Mouse (Mus musculus): ENCODE data around the gene Xylb. TPM values are rescaled to one million over a fixed set of nuclear protein-coding genes. Genes with fewer than 3 reads are reported as not detected.
A peak's percentile ranks its signal among the peaks of the same experiment; 100 is the strongest.

Xylb gene
- 2.0 and 2.2 TPM in 2 replicates for polyA plus RNA-seq (2015; fragmentation: Nextera tagmentation; extraction: Ambion mirVana)

DNA sequence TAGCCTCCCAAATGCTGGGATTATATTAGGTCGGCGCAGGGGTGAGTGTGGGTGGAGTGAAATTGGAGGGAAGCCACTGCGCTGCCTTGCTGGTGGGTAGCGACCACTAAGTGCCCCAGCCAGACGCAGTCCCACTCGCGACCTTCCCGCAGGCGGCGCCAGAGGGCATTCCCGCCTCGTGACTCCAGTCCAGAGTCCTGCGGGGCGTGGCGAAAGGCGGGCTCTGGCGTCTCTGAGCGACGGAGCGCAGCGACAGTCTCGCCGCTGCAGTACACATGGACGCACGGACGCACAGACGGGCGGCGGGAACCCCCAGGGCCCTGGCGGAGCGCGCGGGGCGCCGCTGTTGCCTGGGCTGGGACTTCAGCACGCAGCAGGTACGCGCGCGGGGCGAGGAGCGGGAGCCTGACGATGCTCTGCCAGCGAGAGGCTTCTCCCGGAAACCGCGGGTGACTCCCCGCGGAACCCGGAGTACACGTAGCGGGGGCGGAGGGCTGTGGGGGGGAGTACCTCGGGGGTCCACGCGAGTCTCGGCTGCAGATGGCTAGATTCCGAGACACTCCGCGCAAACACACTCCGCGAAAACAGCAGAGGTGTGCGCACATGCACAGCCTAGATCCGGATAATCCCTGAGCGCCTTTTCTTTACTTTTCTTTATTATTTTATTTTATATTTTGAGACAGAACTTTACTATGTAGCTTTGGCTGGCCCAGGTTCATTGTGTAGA is at the start of gene Xylb:
Gene Xylb, plus strand, starts transcription at position 51 of the 727 bp plus-strand sequence.
- Histone ChIP-seq H3K27ac (ENCODE audit: low read length) (peak within 1 kb of the TSS; percentile 57; the same call in 1 of the 2 replicates), H3K27me3 (replicated peaks; ENCODE audit: insufficient read depth, low read length) (no peaks in the 10 kb centered on the region), H3K9ac (replicated peaks; ENCODE audit: low read depth) (peak within 1 kb of the TSS; percentile 35; the same call in 1 of the 2 replicates), H3K9me3 (ENCODE audit: low read length) (no peaks in the 10 kb centered on the region), H3K36me3 (ENCODE audit: insufficient read depth, low read length) (no peaks in the 10 kb centered on the region), H3K4me2 (replicated peaks; ENCODE audit: low read depth, low read length) (peak within 1 kb of the TSS; percentile 96), H3K4me3 (ENCODE audit: low read depth, low read length) (peak within 1 kb of the TSS; percentile 58), H3K4me1 (ENCODE audit: insufficient read depth, low read depth, low read length) (no peaks in the 10 kb centered on the region)
- no peak for TF ChIP-seq EP300 (IDR thresholded peaks at IDR 0.05)
- TF ChIP-seq CTCF (IDR thresholded peaks at IDR 0.05): peak; percentile 97
- 4% methylated on average over 60 of the region's 65 CpGs for WGBS
- ATAC-seq (peak; percentile 93), DNase-seq (ENCODE audit: low spot score) (peak; percentile 94)

- DNase-seq (ENCODE audit: low spot score): no peak
Measured at GRCm38 (mm10) chr9:119309067-119309466, 48.1 kb upstream of the Xylb start.

GRCm38 (mm10) chr9:119313096-119313495 is 44.1 kb upstream of the Xylb start:
- Histone ChIP-seq H3K4me2 (replicated peaks; ENCODE audit: low read depth, low read length) (no peak overlapping the region), H3K9me3 (ENCODE audit: low read length) (no peaks in the 10 kb centered on the region), H3K27ac (ENCODE audit: low read length) (no peak overlapping the region), H3K4me3 (ENCODE audit: low read depth, low read length) (no peak overlapping the region), H3K27me3 (replicated peaks; ENCODE audit: insufficient read depth, low read length) (no peaks in the 10 kb centered on the region), H3K4me1 (ENCODE audit: insufficient read depth, low read depth, low read length) (no peaks in the 10 kb centered on the region), H3K9ac (replicated peaks; ENCODE audit: low read depth) (no peak overlapping the region), H3K36me3 (ENCODE audit: insufficient read depth, low read length) (no peaks in the 10 kb centered on the region)
- ATAC-seq (no peak), DNase-seq (ENCODE audit: low spot score) (no peak)
- TF ChIP-seq CTCF (IDR thresholded peaks at IDR 0.05): no peak
- 92% methylated on average over 10 of the region's 10 CpGs for WGBS

More at GRCm38 (mm10) chr9:119309067-119309466, 48.1 kb upstream of the Xylb start:
- TF ChIP-seq EP300 (IDR thresholded peaks at IDR 0.05) (no peak), CTCF (IDR thresholded peaks at IDR 0.05) (no peak)
- no peak for ATAC-seq
- 88% methylated on average over 1 of the region's 1 CpGs for WGBS
- H3K4me2 ChIP-seq (replicated peaks; ENCODE audit: low read depth, low read length): no peak overlapping the region
- no peaks in the 10 kb centered on the region for H3K36me3 ChIP-seq (ENCODE audit: insufficient read depth, low read length)
- no peaks in the 10 kb centered on the region for H3K4me1 ChIP-seq (ENCODE audit: insufficient read depth, low read depth, low read length)
- no peak overlapping the region for H3K27ac ChIP-seq (ENCODE audit: low read length)
- H3K4me3 ChIP-seq (ENCODE audit: low read depth, low read length): no peak overlapping the region
- no peaks in the 10 kb centered on the region for H3K9me3 ChIP-seq (ENCODE audit: low read length)
- H3K9ac ChIP-seq (replicated peaks; ENCODE audit: low read depth): no peak overlapping the region
- H3K27me3 ChIP-seq (replicated peaks; ENCODE audit: insufficient read depth, low read length): no peaks in the 10 kb centered on the region

- Histone ChIP-seq H3K36me3 (ENCODE audit: insufficient read depth, low read length) (no peaks in the 10 kb centered on the region), H3K9ac (replicated peaks; ENCODE audit: low read depth) (no peak overlapping the region), H3K9me3 (ENCODE audit: low read length) (no peaks in the 10 kb centered on the region), H3K4me3 (ENCODE audit: low read depth, low read length) (no peak overlapping the region), H3K27ac (ENCODE audit: low read length) (no peak overlapping the region), H3K4me1 (ENCODE audit: insufficient read depth, low read depth, low read length) (peaks cover 6% of the 10 kb centered on the region; the same call in 1 of the 2 replicates), H3K27me3 (replicated peaks; ENCODE audit: insufficient read depth, low read length) (no peaks in the 10 kb centered on the region), H3K4me2 (replicated peaks; ENCODE audit: low read depth, low read length) (no peak overlapping the region)
- WGBS: 73% methylated on average over 1 of the region's 1 CpGs
- ATAC-seq (no peak), DNase-seq (ENCODE audit: low spot score) (no peak)
- TF ChIP-seq EP300 (IDR thresholded peaks at IDR 0.05) (no peak), CTCF (IDR thresholded peaks at IDR 0.05) (no peak)
Measured at GRCm38 (mm10) chr9:119318891-119319290, 38.3 kb upstream of the Xylb start.

- no peak for DNase-seq (ENCODE audit: low spot score)
- Histone ChIP-seq H3K9me3 (ENCODE audit: low read length) (no peaks in the 10 kb centered on the region), H3K4me2 (replicated peaks; ENCODE audit: low read depth, low read length) (no peak overlapping the region), H3K4me1 (ENCODE audit: insufficient read depth, low read depth, low read length) (peaks cover 6% of the 10 kb centered on the region; the same call in 1 of the 2 replicates), H3K9ac (replicated peaks; ENCODE audit: low read depth) (no peak overlapping the region), H3K27ac (ENCODE audit: low read length) (no peak overlapping the region), H3K36me3 (ENCODE audit: insufficient read depth, low read length) (no peaks in the 10 kb centered on the region), H3K27me3 (replicated peaks; ENCODE audit: insufficient read depth, low read length) (no peaks in the 10 kb centered on the region), H3K4me3 (ENCODE audit: low read depth, low read length) (no peak overlapping the region)
- WGBS: 71% methylated on average over 7 of the region's 7 CpGs
- TF ChIP-seq EP300 (IDR thresholded peaks at IDR 0.05): no peak
- TF ChIP-seq CTCF (IDR thresholded peaks at IDR 0.05): no peak
- ATAC-seq: no peak
Measured at GRCm38 (mm10) chr9:119320446-119320845, 36.7 kb upstream of the Xylb start.

- WGBS: 10% methylated on average over 7 of the region's 7 CpGs
- ATAC-seq (no peak), DNase-seq (ENCODE audit: low spot score) (no peak)
- no peaks in the 10 kb centered on the region for H3K36me3 ChIP-seq (ENCODE audit: insufficient read depth, low read length)
- TF ChIP-seq CTCF (IDR thresholded peaks at IDR 0.05) (no peak), EP300 (IDR thresholded peaks at IDR 0.05) (no peak)
- no peaks in the 10 kb centered on the region for H3K27me3 ChIP-seq (replicated peaks; ENCODE audit: insufficient read depth, low read length)
- H3K4me2 ChIP-seq (replicated peaks; ENCODE audit: low read depth, low read length): peak overlapping the region; percentile 98
- peaks cover 6% of the 10 kb centered on the region; the same call in 1 of the 2 replicates for H3K4me1 ChIP-seq (ENCODE audit: insufficient read depth, low read depth, low read length)
- peak overlapping the region; percentile 91 for H3K27ac ChIP-seq (ENCODE audit: low read length)
- H3K9me3 ChIP-seq (ENCODE audit: low read length): no peaks in the 10 kb centered on the region
- peak overlapping the region; percentile 87; the same call in 1 of the 2 replicates for H3K4me3 ChIP-seq (ENCODE audit: low read depth, low read length)
- H3K9ac ChIP-seq (replicated peaks; ENCODE audit: low read depth): peak overlapping the region; percentile 29; the same call in 1 of the 2 replicates
Measured at GRCm38 (mm10) chr9:119320946-119321345, 36.2 kb upstream of the Xylb start.

All from lung, postnatal 0 days (tissue).